Mouse (Mus musculus) ES-Bruce4 (cell line): ENCODE results near the gene Itgb6.

Source experiments
- CTCF ChIP-seq: IDR thresholded peaks from one replicate; pipeline ENCODE4 v1.8.1; 2011; ENCODE audit warnings: low read depth, low read length
- EP300 ChIP-seq: IDR thresholded peaks from 2 replicates; pipeline ENCODE4 v1.6.1; 2011; ENCODE audit warnings: low read depth, low read length; ENCODE audit not compliant: insufficient read depth
- POLR2A ChIP-seq: IDR thresholded peaks from one replicate; pipeline ENCODE4 v1.8.1; 2011; ENCODE audit warnings: low read length; ENCODE audit not compliant: insufficient read depth

DNA sequence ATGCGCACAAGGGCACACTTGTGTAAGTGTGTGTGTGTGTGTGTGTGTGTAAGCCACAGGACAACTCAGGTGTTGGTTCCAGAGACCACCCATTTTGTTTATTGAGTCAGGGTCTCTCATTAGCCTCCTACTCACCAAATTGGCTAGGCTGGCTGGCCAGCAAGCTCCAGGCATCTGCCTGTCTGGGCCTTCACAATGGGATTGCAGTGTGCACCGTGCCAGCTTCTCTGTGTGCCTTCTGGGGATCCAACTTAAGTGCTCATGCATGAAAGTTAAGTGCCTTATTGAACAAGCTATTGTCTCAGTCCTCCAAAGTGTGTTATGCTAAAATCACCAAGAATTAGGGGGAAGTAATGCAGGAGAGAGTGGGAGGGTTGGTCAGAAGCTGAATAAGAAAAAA lies 92.1 kb downstream of the Itgb6 start:
- TF ChIP-seq EP300: no peak
- TF ChIP-seq CTCF: no peak
- no peak for TF ChIP-seq POLR2A
